Mouse (Mus musculus) adrenal gland, postnatal 4 days (tissue): ENCODE results near the gene Kcnab2. TPM values are rescaled to one million over a fixed set of nuclear protein-coding genes. Genes with fewer than 3 reads are reported as not detected.

Source experiments
- total RNA-seq, 2 experiments: library from RNA; stranded (reverse); gene quantifications; 2 replicates each; pipeline ENCODE4 v1.2.3; 2021

Gene Kcnab2
- total RNA-seq, 2 experiments from 2014 or later, result 10.1 to 10.4 TPM

Other genes starting within 250 kb of the Kcnab2 start
- gene Gpr153, start 203.6 kb downstream of the Kcnab2 start, total RNA-seq, result 10 to 100 TPM; 13.9 to 15.5 TPM
- gene Hes3, start 186.2 kb downstream of the Kcnab2 start, total RNA-seq, result not detected
- gene Icmt, start 180.6 kb downstream of the Kcnab2 start, total RNA-seq, result 10 to 100 TPM; 35.4 to 35.5 TPM
- 1 to 10 TPM; 1.2 to 1.3 TPM for gene Rnf207, start 158.9 kb downstream of the Kcnab2 start, total RNA-seq
- gene Rpl22, start 152.1 kb downstream of the Kcnab2 start, total RNA-seq, result 100 to 1,000 TPM; 608 to 640 TPM
- 10 to 100 TPM; 19.0 to 24.7 TPM for gene Chd5, start 139.2 kb downstream of the Kcnab2 start, total RNA-seq
- 1 to 10 TPM; 4.5 to 6.5 TPM for gene Nphp4, start 1.2 kb downstream of the Kcnab2 start, total RNA-seq